Mouse (Mus musculus): ENCODE data around the gene Dnajc7.
"Not testable (repeated sequence)": the region's sequence is repeated elsewhere in the genome, so short reads cannot be mapped to it uniquely, and the experiment has no call there.

The Dnajc7 gene

DNA sequence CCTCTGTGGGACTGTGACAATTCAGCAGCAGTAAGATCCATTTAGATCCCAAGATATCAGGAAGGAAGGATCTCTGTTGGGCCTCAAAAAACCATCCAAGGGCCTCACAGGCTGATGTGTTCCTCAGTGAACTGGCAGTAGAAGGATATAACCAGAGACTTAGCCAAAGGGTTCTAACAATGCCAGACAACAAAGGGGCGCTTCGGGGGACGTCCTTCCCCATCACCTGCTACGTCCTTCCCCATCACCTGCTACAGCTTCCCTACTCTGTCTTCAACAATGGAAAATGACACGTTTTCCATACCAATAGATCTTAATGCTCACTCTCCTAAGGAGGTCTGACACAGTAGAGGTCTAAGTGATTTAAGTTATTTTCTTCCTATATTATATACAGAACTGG lies 3.6 kb downstream of the Dnajc7 start:
- DNase-seq: no peak

DNA sequence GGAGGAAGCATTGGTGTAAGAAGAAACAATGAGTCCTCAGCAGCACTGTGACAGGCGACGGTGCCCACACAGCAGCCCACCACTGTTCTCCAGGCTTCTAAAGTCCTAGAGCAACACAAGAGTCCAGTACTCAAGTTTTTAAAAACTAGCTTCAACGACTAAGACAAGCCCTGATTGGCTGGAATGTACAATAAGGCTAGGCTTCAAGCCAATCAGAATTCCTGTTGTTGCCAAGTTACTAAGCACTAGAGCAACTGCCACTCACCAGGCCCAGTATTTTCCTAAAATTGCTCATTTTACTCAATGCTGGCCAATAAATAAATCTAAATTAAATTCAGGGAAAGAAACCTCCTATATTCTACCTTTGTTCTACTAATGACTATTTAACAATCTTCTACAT lies 6.7 kb downstream of the Dnajc7 start:
- DNase-seq: no peak

DNA sequence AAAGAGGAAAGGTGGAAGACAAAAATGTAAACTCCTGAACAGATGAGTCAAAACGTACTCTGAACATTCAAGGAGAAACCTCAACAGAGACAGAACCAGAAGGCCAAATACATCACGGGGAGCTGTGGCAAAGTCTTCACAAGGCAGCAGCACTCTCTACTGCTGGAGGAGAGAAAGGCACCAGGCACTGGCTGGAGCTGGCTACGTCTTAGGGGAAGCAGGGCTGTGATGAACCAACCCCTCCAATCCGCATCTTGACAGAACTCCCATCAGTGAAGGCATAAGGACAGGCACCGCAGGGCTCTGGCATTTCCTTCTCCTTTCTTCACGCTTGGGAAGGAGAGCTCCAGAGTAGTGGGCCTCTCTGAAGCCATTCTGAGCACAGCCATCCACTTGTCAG lies 8.3 kb downstream of the Dnajc7 start:
- DNase-seq: no peak

DNA sequence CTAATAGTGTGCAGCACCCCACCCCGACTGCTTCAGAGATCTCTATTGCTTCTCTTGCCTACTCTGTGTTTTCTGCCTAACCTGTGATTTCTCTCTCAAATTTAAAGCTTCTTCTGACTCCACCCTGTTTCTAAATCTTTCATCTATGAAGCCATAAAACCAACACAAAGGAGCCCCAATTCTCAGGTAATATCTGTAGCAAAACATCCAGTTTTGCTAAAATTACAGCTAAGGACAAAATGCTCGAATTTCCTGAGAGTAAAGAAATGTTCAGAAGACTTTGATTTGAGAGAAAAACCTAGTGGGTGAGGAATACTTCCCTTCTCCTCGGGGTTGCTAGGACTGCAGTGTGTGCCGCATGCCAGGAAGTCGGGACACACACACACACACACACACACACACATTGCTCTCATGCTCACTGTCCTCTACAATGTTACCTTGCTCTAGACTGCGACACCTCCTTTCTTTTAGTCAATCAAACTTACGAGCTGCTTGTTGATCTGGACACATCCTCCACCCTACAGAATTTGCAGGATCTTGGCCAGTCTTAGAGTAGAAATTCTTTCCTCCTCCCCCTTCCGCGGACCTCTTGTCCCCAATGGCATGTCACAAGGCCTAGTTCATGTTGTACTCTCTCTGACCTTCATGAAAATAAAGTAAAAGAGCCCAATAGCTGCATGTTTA lies 9.8 kb downstream of the Dnajc7 start:
- DNase-seq: peak in 1 of 2 experiments; percentile 35

DNA sequence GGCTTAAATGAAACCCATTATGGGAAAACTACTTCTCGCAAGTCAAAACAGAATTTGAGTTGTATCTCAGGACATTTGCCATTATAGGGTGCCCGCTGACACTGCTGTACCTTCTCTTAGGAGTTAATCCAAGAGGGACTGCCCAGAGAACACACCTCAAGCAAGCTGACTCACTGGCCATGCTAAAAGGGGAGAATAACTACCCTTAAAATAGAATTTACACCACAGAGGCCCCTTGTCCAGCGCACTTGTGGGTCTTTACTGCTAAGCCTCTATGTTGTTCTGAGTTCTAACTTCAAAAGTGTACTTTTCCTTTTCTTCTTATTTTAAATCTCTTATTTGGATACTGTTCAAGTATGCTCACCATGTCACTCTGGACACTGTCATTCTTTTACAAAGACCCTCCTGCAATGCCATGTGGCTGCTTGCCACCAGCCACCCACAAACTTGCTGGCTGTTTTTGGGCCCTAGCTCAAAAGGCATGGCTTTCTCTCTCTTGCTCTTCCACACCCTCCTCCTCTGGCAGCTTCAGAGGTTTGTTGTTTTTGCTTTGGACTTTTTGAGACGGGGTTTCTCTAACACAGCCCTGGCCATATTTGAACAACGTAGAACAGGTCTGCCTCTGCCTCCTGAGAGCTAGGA lies 10.5 kb downstream of the Dnajc7 start:
- no peak for DNase-seq

DNA sequence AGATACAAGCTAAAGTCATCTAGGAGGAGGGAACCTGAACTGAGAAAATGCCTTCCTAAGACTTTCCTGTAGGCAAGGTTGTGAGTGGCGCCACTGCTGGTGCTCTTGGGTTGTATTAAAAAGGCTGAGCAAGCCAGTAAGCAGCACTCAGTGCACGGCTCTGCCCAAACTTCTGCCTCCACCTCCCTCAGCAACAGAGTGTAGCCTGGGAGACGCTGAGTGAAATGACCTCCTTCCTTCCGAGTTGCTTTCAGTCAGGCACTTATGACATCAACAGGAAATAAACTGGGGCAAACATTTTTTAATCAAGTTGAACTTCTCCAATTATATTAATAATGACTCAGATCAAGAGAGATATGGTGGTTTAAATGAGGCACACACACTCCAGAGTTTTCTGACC lies 11.2 kb downstream of the Dnajc7 start:
- DNase-seq: peak; percentile 44 to 48

DNA sequence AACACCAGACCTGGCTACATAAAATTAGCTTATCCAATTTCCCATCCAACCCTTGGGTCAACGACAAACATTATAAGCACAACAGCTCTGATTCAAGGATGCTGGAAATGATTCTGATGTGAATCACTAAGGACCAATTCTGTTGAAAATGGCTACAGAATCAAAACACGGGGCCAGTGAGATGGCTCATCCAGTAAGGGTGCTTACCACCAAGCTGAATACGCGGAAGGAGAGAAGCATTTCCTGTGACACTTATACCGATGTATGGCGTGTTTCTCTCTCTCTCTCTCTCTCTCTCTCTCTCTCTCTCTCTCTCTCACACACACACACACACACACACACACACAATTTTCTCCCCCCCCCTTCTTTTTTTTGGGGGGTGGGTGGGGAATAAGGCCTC lies 12.8 kb downstream of the Dnajc7 start:
- DNase-seq: no peak

DNA sequence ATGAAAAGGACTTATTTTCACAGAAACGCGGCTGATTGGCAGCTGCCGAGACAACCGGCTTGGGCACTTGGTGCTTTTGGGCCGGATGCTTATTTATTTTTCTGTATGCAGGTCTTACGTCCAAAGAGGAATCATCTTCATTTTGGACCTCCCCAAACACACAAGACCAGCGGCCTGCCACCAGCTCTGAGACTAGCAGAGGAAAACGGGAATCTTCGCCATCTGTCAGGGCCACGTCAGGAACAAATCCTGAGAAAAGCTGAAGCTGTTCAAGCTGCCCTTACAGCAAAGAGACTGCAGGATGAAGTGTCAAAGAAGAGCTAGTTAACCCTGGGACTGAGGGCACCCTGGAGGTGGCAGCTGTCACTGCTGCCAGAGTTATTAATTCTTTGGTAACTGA lies 14.5 kb downstream of the Dnajc7 start:
- DNase-seq: no peak

DNA sequence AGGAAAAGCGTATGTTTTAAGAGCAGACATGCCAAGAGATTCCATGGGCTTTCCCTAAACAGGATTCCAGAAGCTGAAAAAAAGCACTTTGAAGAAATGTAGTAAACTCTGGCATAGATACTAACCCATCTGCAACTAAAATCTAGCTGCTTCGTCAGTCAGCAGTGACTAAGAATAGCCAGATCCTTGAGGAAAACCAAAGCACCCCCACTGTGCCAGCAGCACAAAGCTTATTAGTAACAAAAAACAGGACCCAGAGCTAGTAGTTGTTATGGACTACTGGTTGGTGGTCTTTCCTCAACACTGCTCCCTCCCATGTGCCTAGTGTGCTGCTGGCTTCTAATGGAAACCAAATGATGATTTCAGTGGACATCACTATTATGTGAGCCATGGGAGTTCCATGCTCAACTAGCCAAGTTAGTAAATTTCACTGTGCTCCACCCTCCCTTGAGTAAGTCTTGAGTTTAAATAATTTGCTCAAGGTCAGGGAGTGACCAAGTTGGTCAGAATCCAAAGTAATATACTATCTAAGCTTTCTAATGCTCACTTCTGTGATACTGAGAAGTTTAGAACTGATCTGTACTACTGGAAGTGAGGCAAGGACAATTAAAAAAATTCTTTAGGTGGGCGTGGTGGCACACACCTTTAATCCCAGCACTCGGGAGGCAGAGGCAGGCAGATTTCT lies 15.5 kb downstream of the Dnajc7 start:
- no peak for DNase-seq

DNA sequence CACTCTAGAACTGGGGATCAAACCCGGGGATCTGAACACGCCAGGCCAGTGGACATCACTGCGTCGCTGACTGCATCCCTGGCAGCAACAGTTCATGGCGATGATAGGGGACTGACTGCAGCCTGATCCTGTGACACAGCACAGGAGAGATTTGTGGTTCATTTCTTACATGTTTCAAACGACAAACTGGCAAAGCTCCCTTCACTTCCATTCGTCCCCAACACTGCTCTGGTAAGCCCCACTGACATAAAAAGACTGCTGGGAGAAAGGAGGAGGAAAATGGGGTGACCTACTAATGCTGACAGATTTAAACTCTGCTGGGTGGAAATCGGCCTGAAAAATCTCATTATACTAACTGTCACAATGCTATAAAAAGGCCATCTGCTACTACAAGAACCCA lies 16.2 kb downstream of the Dnajc7 start:
- DNase-seq: no peak

DNA sequence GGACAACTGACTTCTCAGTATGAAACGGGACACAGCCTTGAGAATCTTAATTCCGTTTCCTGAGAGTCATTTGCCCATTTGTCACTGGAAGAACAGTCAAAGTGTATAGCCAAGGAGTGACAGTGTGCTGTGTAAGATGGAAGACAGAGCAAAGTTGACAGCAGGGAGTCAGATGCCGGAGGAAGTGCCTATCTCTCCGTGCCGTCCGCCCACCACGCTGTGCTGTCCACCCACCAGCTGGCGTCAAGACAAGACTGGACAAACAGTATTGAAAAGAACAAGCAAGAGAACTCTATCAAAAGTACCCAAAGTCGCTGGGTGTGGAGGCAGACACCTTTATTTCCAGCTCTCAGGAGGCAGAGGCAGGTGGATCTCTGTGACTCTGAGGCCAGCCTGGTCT lies 16.8 kb downstream of the Dnajc7 start:
- no peak for DNase-seq

DNA sequence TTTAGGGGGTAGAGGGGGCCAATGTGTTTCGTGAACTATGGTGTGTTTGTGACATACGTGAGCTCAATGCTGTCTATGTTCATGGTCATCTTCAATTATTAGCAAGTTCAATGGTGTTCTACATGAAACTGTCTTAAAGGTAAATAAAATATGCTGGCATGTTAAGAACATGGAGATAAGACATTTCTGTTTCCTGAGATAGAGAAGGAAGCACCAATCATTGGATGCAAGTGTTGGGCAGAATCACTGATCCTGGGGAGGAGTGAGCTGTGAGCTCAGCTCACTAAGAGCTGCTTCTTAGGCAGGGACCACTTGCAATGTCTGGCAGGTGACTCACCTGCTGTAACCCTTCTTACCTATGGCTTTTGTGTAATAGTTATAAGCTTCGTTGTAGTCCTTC lies 18.6 kb downstream of the Dnajc7 start:
- no peak for DNase-seq

DNA sequence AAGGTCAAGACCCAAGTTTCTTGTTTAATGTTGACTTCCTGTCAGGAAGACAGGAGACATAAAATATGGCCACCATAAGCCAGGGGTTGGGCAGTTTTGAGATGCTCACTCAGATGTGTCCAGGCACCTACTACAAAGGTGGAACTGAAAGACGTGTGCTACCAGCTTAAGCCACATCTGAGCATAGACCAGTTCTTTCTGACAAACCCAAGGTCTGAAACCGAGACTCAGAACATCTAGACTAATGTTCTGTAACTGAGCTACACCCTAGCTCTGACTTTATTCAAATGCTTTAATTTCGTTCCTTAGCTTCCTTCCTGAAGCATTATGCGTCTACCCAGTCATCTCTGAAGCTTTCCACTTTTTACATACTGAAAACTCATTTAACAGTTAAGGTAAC lies 21.9 kb downstream of the Dnajc7 start:
- DNase-seq: no peak

DNA sequence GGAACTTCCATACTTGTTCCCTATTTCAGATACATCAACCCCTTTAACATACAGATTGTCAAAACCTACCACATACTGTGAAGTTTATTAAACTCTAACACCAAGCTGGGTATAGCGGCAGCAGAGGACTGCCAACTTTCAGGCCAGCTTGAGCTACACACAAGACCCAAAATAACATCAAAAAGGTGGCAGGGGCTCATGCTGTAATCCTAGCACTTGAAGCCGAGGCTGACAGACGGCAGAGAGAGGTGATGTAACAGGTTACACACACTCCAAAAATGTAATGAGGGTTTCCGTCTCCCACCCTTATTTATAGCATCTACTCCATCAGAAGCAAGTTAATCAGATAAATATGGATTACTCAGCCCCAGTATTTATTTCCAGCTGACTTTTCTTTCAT lies 24.4 kb downstream of the Dnajc7 start:
- DNase-seq: no peak

DNA sequence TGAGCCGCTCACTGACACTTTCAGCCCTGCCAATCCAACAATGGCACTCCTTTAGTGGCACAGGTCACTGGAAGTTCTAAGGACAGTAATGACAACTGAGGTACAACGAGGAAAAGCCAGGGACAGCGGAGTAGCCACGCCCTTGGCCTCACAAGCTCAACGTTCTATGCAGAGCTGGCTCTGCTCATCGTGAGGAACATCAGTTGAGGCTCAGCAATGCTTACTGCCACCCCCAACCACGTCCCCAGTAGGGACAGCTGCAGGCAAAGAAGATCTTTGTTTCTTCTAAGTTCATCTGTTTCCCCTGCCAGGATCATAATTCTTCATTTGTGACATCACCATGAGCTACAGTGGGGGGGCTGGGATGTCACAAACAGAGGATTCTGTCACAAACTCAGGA lies 25.4 kb downstream of the Dnajc7 start:
- no peak for DNase-seq

DNA sequence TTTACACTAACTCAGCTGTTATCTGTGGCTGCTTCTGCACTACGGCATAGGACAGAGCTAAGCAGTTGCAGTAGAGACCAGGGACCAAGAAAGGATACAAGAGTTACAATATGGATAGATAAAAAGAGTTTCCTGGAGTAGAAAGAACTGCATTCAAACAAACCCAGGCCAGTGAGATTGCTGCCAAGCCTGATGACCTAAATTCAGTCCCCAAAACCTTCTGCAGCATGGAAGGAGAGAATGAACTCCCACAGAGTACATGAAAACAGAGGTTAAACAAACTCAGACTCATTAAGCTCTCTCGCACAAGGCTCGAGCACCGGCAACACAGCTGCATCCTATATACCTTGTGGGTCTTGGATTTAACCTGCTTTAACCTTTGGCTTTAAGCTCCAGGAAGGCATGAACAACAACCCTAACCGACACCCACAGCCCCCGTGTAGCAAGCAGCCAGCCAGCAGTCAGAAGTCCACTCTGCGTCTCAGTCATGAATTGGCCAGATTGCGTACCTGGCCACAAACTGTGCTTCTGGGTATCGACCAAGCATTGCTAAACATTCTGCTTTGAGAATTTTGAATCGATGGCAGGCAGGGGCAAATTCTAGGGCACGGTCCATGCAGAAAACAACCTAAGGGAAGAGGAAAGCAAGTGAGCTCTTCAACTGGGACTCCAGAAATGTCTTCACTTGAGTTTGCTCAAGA lies 27.5 kb downstream of the Dnajc7 start:
- DNase-seq: no peak

DNA sequence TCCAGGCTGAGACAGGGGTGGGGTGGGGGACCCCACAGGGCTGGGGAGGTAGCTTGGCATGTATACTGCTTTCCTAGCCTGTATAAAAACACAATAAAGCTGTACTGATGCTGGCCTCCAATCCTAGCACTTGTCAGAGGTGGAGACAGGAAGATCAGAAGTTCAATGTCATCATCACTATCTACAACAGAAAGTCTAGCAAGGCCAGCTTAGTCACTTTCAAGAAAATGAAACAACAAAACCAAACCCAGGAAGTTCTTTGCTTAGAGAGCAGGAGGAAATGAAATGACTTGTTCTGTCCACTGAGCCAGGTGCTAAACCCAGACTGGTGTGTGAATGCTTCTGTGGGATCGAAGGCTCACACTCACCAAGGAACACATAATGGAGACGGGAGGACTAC lies 31.5 kb downstream of the Dnajc7 start:
- no peak for DNase-seq

DNA sequence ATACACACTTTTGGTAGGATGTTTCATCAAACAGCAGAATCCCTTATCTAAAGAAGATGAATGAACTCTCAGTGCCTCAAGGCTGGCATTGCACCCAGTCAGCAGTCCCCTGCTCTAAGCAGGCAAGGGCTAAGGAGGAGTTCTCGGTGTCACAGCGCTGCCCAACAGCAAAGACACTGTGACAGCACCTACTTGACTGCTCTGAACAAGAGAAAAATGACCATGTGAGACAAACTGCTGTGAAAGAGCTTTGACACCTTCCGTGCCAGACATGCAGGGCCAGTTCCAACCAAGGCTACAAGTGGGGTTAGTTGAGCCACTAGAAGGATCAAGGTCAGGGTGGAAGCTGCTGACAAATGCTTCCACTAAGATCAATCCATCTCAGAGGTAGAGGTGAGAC lies 34.8 kb downstream of the Dnajc7 start:
- no peak for DNase-seq

DNA sequence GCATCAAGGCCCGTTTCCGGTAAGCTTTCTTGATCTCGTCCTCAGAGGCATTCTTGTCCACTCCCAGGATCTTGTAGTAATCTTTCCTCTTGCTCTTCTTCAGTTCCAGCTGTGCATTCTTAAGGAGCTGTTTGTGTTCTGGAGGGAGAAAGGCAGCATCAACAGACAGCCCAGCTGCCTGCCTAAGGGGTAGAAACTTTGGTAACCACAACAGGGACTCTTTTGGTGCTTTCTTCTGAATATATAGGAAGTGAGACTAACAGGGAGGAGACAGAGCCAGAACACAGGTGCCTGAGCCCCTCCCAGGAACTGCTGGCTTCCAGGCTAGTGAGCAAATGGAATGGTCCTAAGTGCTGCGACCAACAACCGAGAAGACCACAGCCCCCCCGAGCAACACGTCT lies 35.4 kb downstream of the Dnajc7 start:
- DNase-seq: no peak

DNA sequence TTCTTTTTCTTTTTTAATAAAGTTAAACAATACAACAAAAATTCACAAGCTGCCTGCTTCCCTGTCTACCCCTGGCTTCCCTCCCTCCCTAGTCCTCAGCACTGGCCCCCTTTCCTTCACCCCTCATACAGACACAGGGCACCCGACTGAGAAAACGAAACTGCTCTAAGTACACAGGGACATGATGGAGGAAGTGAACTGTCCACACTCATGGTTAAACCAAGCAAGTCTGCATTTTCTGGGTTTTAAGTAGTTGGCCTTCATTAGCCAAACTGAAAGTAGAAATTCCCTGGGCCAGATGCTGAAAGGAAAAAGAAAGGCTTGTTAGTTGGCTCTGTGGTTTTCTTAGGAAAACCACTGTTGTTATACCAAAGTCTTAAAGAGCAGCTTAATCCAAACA lies 37.1 kb downstream of the Dnajc7 start:
- no peak for DNase-seq

DNA sequence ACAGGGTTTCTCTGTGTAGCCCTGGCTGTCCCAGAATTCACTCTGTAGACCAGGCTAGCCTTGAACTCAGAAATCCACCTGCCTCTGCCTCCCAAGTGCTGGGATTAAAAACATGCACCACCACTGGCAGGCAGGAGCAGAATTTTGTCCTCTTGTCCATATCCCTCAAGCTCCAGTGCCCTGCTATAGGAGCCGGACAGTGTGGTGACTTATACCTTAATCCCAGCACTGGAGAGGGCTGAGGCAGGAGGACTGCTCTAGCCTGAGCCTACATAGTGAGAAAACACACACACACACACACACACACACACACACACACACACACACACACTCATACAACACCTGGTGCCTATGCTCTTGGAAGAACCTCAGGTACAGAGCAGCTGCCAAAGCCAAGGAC lies 37.6 kb downstream of the Dnajc7 start:
- not testable (repeated sequence) for DNase-seq

DNA sequence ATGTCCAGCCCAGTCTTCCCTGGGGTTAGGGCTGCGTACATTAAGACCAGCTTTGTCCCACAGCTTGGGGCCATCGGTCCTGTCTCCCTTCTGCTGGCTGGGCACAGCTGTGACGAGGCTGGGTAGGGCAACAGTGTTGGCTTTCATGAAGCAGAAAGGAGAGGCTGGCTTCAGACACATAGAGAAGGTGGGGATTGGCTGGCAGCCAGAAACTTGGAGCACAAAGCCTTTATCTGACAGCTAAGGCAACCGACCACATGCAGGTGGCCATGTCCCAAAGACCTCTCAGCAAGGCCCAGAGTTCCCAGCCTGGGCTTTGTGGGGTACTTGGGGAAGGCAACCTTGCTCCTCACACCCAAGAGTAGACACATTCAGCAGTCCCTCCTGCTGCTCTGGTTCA lies 38.2 kb downstream of the Dnajc7 start:
- peak in 1 of 2 experiments; percentile 51 for DNase-seq

DNA sequence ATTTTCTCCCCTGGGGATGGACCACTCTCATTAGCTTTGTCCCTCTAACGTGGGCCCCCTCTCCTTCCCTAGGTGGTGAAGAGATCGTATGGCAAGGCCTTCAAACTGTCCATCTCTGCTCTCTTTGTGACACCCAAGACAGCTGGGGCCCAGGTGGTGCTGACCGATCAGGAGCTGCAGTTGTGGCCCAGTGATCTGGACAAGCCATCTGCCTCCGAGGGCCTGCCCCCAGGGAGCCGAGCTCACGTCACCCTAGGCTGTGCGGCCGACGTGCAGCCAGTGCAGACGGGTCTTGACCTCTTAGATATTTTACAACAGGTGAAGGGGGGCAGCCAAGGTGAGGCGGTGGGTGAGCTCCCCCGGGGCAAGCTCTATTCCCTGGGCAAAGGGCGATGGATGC lies 39.7 kb downstream of the Dnajc7 start:
- no peak for DNase-seq

Measured in lung, adult 18-20 months (tissue).